Mouse (Mus musculus) layer of hippocampus, adult 11-12 months (tissue): ENCODE data around the gene F3.
"Not testable (repeated sequence)": the region's sequence is repeated elsewhere in the genome, so short reads cannot be mapped to it uniquely, and the experiment has no call there.

Experiments used
- DNase-seq: peaks from one replicate; pipeline ENCODE4 v3.0.0; 2022; ENCODE audit warnings: low spot score

F3 gene

DNA sequence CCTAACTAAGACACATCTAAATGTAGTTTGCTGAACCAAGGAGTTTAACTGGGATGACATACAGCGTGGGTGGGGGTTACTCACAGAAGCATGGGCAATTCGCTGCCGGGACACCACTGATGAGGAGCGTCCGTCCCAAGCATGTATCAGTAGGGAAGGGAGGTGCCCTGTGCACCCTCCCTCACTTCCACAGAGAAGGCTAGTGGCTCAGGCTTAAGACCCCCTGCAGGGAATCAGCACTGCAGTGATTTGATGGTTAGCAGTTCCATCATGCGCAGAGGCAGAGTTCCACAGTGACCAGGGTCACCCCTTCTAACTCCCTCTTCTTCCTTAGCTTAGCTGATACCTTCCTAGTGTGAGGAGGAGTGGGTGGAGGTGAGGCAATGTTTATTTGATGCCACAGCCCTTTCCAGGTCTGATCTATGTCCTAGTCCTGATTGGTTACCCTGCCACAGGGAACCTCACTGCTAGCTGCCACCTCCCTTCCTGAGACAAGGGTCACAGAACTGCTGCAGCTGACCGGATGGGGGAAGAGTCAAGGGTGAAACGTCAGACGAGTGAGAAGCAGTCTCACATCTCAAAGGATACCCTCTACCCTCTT is 15.5 kb downstream of the F3 start:
- no peak for DNase-seq

GRCm38 (mm10) chr3:121739489-121740213 is 16.3 kb downstream of the F3 start:
- DNase-seq = no peak

- not testable (repeated sequence) for DNase-seq
Observed at GRCm38 (mm10) chr3:121741186-121741848, 18.0 kb downstream of the F3 start.

- not testable (repeated sequence) for DNase-seq
Observed at GRCm38 (mm10) chr3:121754319-121755090, 31.2 kb downstream of the F3 start.

DNA sequence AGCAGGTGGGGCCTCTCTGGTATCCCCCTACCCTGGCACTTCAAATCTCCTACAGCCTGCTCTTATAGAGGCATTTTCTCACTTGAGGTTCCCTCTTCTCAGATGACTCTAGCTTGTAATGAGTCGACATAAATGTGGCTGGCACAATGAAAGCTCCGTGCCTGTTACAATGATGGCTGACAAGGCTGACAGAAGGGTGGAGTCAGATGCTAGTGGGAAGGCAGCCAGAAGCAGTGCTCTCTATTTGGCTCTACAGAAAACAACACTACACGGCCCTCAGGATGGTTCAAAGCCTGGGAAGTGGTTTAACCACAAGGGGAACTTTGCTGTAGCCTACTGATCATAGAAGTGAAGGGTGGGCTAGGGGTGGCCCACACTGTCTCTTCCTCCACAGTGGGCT is 31.8 kb downstream of the F3 start:
- DNase-seq = no peak

DNA sequence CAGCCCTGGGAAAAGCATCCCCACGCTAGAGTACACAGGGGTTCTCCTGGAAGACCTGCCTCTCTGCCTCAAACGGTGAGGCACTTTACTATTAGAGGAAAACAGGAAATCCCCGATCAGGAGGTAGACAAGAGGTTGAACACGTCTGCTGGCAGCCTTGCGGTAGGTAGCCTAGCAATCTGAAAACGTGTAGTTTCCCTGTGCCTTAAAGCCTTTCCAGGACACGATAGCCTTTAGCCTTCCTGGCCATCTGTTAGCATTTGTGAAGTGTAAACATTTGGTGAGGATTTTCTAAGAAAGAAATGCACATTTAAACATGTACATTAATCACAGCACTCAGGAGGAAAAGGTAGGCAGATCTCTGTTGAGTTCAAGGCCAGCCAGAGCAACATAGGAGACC is 35.0 kb downstream of the F3 start:
- no peak for DNase-seq

DNA sequence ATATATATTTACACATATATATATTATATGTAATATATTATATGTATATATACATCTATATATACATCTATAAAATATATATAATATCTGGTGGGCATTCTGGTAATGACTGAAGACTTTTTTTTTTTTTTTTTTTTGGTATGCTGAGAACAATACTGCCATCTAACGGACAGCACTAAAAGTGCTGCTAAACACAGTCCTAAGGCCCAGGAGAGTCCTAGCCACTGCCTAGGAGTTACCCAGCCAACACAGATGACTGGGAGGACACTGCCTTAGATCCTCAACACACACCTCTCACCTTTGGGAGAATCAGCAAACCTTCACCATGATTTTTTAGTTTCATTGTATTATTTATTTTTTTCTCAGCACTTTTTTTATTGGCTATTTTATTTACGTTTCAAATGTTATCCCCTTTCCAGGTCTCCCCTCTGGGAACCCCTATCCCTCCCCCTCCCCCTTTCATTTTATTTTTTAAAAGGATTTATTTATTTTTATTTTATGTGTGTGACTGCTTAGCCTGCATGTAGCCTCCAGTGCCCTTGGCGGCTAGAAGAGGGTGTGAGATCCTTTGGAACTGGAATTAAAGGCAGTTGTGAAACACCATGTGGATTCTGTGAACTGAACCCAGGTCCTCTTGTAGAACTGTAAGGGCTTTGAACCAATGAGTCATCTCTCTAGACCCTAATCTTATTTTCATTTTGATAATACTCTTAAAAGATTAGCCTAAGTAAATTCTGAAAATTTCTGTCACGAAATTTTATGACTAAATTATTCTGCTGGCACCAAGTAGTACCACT is 38.9 kb downstream of the F3 start:
- no peak for DNase-seq

GRCm38 (mm10) chr3:121766048-121766447 is 42.7 kb downstream of the F3 start:
- DNase-seq = no peak

GRCm38 (mm10) chr3:121766818-121767217 is 43.5 kb downstream of the F3 start:
- DNase-seq = no peak

- DNase-seq = no peak
Observed at GRCm38 (mm10) chr3:121768770-121769169, 45.4 kb downstream of the F3 start.

DNA sequence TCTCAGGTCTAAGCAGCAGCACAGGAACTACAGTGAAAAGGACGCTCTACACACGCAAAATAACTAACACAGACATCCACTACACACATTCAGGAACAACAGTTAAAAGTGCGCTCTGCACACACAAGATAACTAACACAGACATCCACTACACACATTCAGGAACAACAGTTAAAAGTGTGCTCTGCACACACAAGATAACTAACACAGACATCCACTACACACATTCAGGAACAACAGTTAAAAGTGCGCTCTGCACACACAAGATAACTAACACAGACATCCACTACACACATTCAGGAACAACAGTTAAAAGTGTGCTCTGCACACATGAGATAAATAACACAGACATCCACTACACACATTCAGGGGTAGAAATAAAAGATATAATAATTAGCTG is 50.0 kb downstream of the F3 start:
- not testable (repeated sequence) for DNase-seq

GRCm38 (mm10) chr3:121777943-121778342 is 54.6 kb downstream of the F3 start:
- peak; percentile 53 for DNase-seq

DNA sequence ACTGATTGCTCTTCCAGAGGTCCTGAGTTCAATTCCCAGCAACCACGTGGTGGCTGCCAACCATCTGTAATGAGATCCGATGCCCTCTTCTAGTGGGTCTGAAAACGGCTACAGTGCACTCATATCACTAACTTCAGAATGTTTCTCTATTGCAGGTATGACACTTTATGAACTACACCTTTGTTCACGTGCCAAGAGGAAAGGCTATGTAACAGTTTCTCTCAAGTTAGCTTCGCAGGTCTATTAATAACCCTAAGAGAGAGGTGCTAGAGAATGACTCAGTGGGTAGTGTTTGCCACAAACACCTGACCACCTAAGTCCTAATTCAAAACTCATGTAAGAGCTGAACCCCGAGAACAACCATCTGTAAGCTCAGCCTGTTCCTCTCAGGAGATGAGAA is 59.7 kb downstream of the F3 start:
- DNase-seq = no peak
